Mouse (Mus musculus): ENCODE measurements around the gene Sh2d3c.

DNA sequence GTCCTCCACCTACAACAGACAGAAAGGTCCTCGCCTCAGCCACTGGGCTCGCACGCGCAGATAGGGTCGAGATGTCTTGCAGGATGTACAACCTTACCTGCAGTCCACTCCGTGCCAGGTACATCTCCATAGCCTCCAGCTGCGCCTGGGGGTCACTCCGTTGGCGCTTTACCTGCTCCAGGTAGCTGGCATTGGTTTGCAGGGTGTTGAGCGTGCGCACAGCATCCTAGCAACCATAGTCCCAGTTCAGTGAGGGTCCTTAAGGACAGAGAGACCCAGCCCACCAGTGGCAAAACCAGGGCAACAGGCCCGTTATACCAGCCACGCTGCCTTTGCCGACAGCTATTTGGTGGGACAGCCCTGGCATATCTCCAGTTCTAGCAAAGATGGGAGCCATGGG lies 28.4 kb upstream of the Sh2d3c start:
- TF ChIP-seq POLR2A (IDR thresholded peaks at IDR 0.05; ENCODE audit: borderline replicate concordance, extremely low read depth, insufficient read depth, insufficient read length, poor library complexity, severe bottlenecking): no peak
- no peak for TF ChIP-seq CTCF (IDR thresholded peaks at IDR 0.05; ENCODE audit: borderline replicate concordance, extremely low read depth, insufficient read depth, insufficient read length)
